Mouse (Mus musculus): ENCODE data around the gene Traf7.

- no peak for TF ChIP-seq CTCF (IDR thresholded peaks at IDR 0.05; ENCODE audit: low read depth)
- TF ChIP-seq EP300 (optimal IDR thresholded peaks at IDR 0.05) = no peak
These were observed 3.3 kb upstream of the Traf7 start for GRCm38 (mm10) chr17:24531064-24531463.

All from stomach, postnatal 0 days (tissue).